Mouse (Mus musculus): ENCODE data around the gene Mmp28.

Mmp28 gene

DNA sequence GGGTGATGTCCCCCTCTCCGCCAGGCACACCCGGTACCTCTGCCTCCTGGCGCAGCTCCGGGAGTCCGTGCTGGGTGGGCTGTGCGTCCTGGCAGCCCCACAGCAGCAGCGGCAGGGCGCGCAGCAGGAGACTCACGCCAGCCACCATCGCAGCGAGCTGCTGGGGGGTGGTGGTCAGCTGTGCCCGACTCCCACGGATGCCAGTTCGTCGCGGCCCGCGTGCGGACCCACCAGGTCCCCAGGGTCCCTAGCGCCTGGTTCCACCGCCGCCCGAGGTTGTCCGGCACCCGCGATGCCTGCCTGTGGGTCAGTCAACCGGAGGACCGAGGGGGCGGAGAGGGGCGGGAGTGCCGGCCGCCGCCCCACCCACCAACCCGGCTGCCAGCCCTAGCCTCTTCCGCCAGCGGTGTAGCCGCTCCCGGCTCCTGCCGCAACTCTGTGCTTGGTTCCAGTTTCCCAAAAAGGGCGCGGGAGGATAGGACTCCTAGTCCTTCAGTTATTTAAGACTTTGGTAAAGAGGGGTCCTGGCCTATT lies at the start of gene Mmp28:
Mmp28 (minus strand) TSS at position 361 of the 534 bp plus-strand sequence.
- in situ Hi-C loops (cut with MboI; ENCODE audit: low sequenced_read_pairs) = no loop called here

DNA sequence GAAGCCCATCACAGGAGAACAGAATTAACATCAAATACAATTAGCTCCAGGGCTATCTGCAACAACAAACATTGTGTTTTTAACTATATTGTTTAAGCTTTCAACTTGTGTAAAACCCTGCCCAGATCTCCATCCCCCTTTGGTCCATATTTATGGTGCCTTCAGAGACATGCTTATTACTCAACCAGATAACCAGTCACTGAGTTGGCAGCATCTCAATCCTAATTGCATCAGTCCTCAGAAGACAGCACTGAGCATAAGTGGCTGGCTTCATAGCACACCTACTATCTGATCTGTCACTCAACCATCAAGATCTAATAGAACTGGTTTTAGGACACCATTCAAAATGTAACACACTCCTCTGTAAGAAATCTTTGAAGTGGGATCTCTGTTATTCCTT lies 46.6 kb upstream of the Mmp28 start:
- in situ Hi-C loops (cut with MboI; ENCODE audit: low sequenced_read_pairs) = no loop called here

DNA sequence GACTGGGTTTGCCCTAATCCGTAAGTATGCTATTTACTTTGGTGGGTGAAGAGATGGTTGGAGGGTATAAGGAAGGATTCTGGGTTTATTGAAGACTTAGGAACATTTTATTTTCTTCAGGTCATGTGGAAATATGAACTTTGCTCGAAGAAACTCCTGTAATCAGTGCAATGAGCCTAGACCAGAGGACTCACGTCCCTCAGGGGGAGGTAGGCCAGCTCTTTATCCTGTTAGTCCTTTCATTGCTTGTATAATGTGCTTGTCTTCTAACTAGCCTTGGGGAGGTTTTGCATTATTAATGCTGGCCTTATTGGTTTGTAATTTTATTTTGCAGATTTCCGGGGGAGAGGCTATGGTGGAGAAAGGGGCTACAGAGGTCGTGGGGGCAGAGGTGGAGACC lies 41.4 kb upstream of the Mmp28 start:
- in situ Hi-C loops (cut with MboI; ENCODE audit: low sequenced_read_pairs) = no loop called here

DNA sequence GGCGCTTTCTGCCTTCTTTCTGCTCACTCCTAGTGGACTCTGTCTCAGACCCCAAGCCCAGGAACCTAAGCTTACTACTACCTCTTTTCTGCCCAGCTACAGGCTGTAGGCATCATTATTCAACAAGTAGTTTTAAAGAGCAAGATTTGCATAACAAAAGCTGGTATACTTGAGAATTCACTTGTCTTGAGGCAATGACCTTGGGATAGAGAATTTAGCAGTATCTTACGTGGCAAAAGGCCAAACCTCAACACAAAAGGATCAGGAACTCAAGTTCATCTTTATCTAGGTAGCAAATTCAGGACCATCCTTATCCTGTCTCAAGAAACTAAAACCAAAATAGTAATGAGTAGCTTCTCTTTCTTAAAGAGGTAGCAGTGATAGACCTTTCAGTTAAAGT lies 32.7 kb upstream of the Mmp28 start:
- in situ Hi-C loops (cut with MboI; ENCODE audit: low sequenced_read_pairs) = no loop called here

DNA sequence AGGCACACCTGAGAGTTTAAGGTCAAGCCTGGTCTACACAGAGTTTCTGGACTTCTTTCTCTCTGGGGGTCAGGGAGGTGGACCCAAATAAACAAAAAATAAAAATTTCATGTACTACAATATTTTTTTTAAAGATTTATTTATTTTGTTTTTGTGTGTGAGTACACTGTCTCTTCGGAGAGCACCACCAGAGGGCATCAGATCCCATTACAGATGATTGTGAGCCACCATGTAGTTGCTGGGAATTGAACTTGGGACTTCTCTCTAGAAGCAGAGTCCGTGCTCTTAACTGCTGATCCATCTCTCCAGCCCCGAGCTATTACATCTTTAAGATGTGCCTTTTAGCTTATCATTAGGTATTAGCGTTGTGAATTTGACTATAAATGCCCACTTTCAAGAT lies 28.6 kb upstream of the Mmp28 start:
- in situ Hi-C loops (cut with MboI; ENCODE audit: low sequenced_read_pairs) = no loop called here

DNA sequence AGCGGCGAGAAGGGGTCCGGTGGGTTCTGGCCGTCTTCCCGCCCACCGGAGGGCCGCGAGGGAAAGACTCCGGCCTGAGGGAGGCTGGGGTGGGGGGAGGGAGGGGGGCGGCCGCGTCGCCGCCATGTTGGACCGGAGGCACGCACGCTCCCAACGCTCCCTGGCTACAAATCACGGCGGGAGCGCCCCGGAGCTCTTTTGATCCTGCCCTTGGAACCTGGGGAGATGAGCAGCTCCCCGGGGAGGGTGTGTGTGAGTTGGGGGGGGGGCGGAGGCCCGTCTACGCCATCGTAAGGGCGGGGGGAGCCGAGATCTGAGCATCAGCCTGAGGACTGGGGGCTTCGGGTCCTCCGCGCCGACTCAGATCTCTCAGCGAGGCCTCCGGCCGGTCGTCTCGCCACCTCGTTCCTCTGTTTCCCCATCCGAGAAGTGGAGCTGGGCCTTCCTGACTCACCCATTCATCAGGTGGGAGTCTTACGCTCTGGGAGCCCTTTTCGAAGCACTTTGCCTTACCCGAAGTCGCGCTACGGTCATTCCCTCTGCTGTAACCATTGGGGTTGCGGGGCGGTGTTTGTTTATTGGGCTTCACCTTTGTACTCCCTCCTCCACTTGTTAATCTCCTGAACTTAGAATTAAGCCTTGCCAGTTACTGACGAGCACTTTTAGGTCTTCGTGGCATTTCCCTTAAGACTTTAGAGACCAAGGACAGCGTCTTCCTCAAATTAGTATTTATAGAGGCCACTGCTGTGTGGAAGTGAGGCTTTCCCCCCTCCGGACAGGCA lies 10.6 kb upstream of the Mmp28 start:
- in situ Hi-C loops (cut with MboI; ENCODE audit: low sequenced_read_pairs) = no loop called here

DNA sequence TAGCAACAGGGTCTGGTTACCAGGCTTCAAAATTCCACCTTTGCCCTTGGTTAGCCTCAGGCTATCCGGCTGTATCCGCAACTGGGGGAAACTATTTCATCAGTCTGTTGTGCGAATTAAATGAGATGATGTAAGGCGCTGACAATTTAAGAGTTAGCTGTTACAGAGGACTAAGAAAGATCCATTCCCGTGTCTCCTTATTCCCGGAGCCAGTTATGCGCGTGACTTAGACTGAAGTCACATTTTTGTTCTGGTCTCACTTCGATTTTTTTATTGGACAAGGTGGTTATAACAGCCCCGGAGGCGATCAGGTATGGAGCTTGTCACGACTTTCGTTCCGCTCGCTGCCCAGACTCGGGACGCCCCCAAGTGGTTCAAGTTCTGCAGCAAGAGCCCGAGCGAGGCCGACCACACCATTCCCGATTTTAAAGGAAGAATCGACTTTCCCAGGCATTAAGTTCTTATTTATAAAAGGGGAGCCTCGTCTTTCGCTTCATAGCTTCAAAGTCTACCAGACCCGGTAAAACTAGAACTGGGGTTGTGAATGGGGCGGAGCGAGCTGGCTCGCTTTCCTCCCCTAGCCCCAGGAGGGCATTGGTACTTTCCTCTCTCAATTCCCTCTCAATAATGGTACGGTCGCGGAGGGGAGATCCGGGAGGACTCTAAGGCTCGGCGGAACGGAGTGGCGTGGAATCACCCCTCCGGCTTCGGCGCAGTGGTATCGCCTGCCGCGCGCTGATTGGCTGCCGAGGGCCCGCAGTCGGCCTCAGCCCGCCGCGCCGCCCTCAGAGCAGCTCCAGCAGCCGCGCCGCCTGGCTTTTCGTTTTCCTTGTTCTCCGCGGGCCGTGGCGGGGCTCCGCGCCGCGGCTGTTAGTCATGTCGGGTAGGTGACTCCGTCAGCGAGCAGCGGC lies 9.7 kb upstream of the Mmp28 start, which contains the start of gene Taf15:
Taf15 (plus strand) TSS at position 763 of the 911 bp plus-strand sequence.
- in situ Hi-C loops (cut with MboI; ENCODE audit: low sequenced_read_pairs) = no loop called here

DNA sequence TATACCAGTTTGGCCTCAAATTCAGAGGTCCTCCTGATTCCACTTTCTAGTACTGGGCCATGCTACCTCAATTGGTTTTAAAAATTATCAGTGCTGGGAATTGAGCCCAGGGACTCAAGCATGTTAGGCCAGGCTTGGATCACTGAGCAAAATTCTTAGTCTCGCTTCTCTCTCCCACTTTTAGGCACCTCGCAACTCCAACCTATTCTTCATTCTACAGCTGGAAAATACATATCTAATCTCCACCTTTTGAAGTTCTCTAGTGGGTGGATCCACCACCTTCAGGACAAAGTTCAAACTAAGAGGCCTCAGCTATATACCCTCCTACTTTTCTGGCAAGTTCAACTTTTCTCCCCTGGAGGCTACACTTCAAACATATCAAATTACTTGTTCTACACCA lies 8.9 kb upstream of the Mmp28 start:
- in situ Hi-C loops (cut with MboI; ENCODE audit: low sequenced_read_pairs) = no loop called here

DNA sequence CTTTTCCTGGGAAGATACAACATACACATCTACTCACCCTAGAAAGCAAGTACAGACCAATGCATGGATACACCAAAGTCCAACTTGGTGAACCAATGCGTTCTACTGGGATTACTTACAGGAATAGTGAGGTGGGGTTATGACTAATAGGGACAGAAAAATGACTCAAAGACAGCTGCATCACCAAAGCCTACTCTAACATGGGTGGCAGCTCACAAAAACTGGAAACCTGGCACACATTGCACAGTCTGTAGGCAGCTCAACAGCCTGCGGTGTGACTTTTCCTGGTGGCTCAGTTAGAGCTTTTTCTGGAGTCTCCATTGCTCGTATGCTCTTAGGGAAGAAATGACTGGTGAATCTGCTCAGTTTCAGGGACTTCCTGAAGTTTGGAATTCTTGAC lies 5.9 kb upstream of the Mmp28 start:
- in situ Hi-C loops (cut with MboI; ENCODE audit: low sequenced_read_pairs) = no loop called here

DNA sequence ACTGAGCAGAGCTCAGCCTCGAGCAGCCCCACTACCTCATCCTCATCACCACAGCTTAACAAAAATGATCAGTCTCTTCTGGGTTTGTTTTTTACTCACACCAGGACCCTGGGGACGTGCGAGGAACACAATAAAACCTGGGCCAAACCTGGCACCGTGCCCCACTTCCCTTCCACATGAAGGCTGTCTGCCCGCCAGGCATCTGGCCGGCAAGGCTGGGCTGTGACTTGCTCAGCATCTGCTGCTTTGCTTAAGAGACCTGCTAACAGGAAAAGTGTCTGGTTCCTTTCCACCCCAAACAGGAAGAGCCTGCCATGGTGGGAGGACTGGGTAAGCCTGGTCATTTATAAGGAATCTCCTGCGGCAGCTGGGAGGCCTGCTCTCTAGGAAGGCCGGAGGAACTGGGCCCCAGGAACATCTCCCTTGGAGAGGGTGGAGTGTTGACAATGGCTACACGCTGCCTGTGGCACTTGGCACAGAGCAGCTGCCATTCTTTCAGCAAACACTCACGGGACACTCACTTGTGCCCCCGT lies 4.3 kb upstream of the Mmp28 start:
- in situ Hi-C loops (cut with MboI; ENCODE audit: low sequenced_read_pairs) = no loop called here

DNA sequence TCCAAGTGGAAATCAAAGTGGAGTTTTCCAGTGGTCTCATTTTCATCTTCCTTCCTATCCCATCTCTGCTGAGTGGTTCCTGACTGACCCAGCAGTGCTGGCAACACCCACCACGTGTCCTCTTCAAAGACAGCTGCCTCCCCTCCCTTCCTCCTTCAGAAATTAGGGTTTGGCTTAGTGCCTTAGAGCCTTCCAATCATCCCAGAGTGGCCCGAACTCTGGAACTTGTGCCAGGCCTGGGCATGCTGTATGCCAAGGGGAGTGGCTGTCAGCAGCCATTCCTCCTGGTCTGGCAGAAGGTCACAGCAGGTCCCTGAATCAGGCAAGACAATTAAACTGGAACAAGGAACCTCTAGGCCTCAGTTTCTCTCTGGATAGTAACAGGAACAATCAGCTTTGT lies 3.1 kb upstream of the Mmp28 start:
- in situ Hi-C loops (cut with MboI; ENCODE audit: low sequenced_read_pairs) = no loop called here

DNA sequence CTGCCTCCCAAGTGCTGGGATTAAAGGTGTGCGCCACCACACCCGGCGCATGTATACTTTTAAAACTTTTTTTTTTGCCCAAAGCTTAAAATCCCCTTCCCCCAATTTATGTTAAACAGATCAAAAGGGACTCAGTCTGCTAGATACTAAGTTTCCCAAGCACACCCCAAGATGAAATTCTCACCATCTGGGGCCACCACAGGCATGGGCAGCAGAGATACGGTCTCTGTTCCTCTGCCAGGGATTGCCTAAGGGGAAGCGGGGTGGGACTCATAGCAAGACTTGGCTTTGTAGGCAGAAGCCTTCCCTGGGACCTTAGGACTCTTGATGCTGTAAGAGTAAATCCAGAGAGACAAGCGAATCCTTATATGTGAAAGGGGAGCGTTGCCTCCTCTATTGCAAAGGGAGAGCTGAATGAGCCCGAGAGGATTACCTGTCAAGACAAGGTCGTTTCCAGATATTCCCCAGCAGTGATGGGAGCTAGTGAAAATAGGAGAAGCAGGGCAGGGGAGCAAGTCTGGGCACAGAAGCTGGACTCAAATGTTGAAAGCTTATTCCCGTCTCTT lies 1.3 kb downstream of the Mmp28 start:
- in situ Hi-C loops (cut with MboI; ENCODE audit: low sequenced_read_pairs) = no loop called here

DNA sequence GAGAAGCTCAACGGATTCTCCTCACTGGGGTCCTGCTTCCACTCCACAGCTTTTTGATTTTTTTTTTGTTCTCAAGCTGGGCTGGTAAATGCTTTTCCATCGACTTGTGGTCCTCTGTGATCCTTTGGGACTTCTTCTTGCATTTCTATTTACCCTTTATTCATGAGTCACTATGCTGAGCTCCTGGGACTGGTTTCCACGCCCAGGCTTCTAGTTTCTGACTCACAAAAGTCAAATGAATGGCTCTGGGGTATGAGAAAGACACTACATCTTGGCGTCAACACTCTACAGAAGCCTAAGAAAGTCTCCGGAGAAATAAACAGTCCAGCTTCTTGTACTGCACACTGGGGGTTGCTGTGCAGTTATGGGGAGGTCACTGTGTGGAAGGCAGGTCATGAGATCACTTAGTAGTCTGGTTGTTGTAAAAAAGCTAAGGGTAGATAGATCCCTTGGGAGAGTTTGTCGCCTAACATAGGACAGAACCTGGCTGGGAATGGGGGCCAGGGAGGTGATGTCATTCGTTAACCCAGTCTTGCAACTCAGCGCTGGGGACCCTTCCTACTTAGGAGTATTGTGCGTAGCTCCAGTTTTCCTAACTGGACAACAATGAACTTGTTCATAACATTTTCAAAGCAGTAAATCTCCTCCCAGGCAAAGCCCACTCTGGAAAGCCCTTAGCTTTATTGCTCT lies 4.8 kb downstream of the Mmp28 start:
- in situ Hi-C loops (cut with MboI; ENCODE audit: low sequenced_read_pairs) = no loop called here

DNA sequence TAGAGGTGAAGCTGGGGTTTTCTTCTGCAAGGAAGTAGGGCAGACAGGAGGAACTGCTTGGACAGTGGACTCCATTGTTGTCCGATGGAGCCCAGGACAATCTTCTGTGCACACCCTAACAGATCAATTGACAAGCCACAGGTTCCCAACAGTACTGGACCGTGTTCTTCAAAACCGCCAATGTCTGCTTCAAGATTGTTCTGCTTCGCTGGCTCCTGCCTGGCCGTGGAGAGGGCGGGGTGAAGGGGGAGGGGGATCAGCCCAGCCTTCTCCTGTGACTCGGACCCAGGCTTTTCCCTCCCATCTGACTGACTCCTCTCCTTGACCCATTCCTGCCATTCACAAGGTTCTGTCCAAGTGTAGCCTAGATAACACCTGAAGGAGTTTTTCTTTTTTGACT lies 5.6 kb downstream of the Mmp28 start:
- in situ Hi-C loops (cut with MboI; ENCODE audit: low sequenced_read_pairs) = no loop called here

DNA sequence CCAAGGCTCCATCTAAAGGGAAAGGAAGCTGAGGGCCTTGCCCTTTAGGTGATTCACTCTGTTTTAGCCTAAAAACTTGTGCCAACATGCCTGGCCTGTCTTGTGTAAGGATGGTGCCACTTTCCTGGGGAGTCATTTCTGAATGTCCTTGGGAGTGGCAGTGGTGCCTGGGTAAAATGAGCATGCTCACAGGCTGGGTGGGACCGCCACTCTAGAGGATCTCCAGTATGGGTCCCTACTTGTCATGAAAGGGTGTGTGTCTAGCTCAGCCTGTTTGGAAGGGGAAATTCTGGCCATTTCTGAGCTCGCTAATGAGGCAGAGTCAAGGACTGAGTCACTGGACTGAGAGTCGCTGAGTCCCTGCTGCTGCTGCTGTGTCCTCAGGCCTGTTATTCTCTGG lies 7.3 kb downstream of the Mmp28 start:
- in situ Hi-C loops (cut with MboI; ENCODE audit: low sequenced_read_pairs) = no loop called here

DNA sequence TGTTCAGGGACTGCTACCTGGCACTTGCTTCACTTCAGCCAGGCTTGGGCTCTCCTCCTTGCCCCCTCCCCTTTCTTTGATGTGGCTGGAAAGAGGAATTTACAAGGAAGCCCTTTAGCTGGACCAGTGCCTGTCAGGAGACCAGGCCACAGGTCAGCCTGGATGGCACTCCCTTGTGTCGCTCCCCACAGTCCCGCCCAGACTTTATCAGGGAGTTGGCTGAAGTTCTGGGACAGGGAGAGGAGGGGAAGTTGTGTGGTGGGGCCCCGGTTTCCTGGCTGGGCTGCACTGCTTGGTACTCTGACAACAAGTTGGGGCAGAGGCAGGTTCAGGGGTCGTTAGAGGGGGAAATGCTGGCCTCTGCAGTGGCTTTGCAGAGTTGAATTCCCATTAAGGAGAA lies 8.3 kb downstream of the Mmp28 start:
- in situ Hi-C loops (cut with MboI; ENCODE audit: low sequenced_read_pairs) = no loop called here

DNA sequence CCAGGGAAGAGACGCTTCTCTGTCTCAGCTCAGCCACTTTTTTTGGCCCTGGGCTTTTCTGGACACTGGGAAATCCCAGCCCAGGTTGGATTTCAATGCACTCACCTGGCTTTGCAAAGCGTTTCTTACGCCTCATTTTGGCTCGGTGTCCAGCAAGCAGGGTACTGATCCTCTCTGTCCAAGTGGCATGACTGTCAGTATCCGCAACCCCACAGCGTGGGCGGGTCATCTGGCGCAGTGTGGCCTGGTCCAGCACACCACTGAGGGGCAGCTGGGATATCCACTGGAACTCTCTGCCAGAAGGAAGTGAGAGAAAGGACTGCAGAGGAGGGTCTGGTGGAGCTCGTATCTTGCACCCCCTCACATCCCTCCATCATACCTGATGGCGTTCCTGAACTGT lies 11.6 kb downstream of the Mmp28 start:
- in situ Hi-C loops (cut with MboI; ENCODE audit: low sequenced_read_pairs) = no loop called here

DNA sequence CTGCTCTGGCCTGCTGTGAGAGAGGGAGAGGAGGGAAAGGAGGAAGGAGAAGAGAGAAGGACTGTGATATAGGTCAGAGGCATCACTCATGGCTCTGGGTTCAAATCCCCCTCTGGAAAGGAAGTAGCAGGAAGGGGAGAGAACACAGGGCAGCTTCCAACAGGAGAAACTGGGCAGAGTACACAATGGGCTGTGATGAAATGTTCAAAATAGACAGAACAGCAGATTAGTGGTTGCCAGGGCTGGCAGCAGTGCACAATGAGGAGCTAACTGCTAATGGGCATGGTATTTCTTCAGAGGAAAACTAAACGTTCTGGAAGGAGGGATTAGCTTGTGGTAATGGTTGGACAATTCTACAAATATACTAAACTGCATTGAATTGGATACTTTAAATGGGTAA lies 12.3 kb downstream of the Mmp28 start:
- in situ Hi-C loops (cut with MboI; ENCODE audit: low sequenced_read_pairs) = no loop called here

DNA sequence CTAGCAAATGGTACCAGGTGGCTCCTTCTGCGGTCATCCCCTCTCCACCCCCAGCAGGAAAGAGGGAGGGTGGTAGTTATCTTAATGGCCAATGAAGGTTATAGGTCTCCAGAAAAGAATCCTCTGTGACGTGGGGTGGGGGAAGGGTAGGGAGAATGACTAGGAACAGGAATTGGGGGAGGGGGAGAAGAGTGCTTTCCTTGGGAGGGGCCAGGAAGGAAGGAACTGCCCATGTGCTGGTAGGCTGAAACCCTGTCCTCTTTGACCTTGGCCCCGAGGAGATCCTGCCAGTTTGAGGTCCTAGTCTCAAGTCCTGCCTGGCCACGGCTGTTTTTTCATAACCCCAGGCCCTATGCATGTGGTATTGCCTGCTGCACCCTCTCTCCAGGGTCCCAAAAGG lies 13.6 kb downstream of the Mmp28 start:
- in situ Hi-C loops (cut with MboI; ENCODE audit: low sequenced_read_pairs) = no loop called here

DNA sequence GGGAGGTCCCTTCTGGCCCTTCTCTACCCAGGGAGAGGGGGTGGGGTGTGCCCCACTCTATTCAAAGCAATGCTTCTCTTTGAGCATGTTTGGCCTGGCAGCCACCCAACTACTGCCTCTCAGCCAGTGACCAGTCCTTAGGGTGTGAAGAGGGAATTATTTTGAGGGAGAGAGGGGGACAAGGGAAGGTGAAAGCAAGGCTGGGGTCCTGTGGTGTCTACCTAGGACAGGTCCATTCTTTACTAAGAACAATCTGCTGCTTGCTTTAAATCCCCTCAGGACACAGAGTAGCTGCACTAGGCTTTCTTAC lies 14.0 kb downstream of the Mmp28 start:
- in situ Hi-C loops (cut with MboI; ENCODE audit: low sequenced_read_pairs) = no loop called here
